In genomic region chr8:122335638-122336250, GRCm38 (mm10) we compare ENCODE assay signal across 9 mouse cellular contexts. TPM values are rescaled to one million over a fixed set of nuclear protein-coding genes. Genes with fewer than 3 reads are reported as not detected.
DNase-seq lines count a peak whose midpoint lies in the region; ATAC-seq lines count a peak whose summit lies in the region.
"Had no signal": no experiment of that assay in that cellular context is flagged by ENCODE, and none has a peak within 500 bp of the region (broad histone marks: within the 10 kb centered on the region; RNA-seq: fewer than 3 reads in every experiment).

No protein-coding gene starts in this region.

- H3K36me3 ChIP-seq in hindbrain, embryonic 13.5 days = peaks cover 5% of the 10 kb centered on the region; the same call in 1 of the 2 replicates
- H3K36me3 ChIP-seq in liver, embryonic 16.5 days (ENCODE audit: control insufficient read depth, insufficient read depth) = peaks cover 74% of the 10 kb centered on the region
- H3K36me3 ChIP-seq in stomach, embryonic 14.5 days (ENCODE audit: control insufficient read depth, insufficient read depth, low read length) = peaks cover 16% of the 10 kb centered on the region; the same call in 1 of the 2 replicates

- H3K27ac ChIP-seq in hindbrain, embryonic 13.5 days = no peak overlapping the region
- no peak overlapping the region for H3K27ac ChIP-seq in liver, embryonic 16.5 days (ENCODE audit: low read length)
- no peak overlapping the region for H3K27ac ChIP-seq in stomach, embryonic 14.5 days (ENCODE audit: low read length)

- peak; percentile 43; the same call in 1 of the 2 replicates for ATAC-seq in hindbrain, embryonic 13.5 days (ENCODE audit: low FRiP score)
- ATAC-seq in liver, embryonic 16.5 days (ENCODE audit: low read depth) = no peak
- no peak for ATAC-seq in stomach, embryonic 14.5 days (ENCODE audit: insufficient number of reproducible peaks, insufficient read depth, low FRiP score, low read depth)
- ATAC-seq in CD4-positive, CD25-positive, alpha-beta regulatory T cell, adult 4 months = no peak

- peak overlapping the region; percentile 81 for H3K4me2 ChIP-seq in hindbrain, embryonic 13.5 days
- H3K4me2 ChIP-seq in liver, embryonic 16.5 days (ENCODE audit: low read depth, low read length) = peak overlapping the region; percentile 1; the same call in 1 of the 2 replicates
- H3K4me2 ChIP-seq in stomach, embryonic 14.5 days (replicated peaks; ENCODE audit: low read depth, low read length) = peak overlapping the region; percentile 85

- peak; percentile 59 to 61 for DNase-seq in lung, adult 18-20 months
- DNase-seq in lung, postnatal 14 days = no peak
- no peak for DNase-seq in layer of hippocampus, postnatal 10 days (ENCODE audit: low spot score in 2 of 2)
- DNase-seq in spleen, adult 18-20 months = no peak

- H3K4me3 ChIP-seq in hindbrain, embryonic 13.5 days = peak overlapping the region; percentile 52
- H3K4me3 ChIP-seq in liver, embryonic 16.5 days (ENCODE audit: low read depth, low read length) = peak overlapping the region; percentile 21; the same call in 1 of the 2 replicates
- H3K4me3 ChIP-seq in stomach, embryonic 14.5 days (ENCODE audit: low read depth, low read length) = peak overlapping the region; percentile 46

- H3K27me3 ChIP-seq in hindbrain, embryonic 13.5 days = peaks cover 73% of the 10 kb centered on the region
- no peaks in the 10 kb centered on the region for H3K27me3 ChIP-seq in liver, embryonic 16.5 days (ENCODE audit: control insufficient read depth, insufficient read depth, low read depth, low read length)
- H3K27me3 ChIP-seq in stomach, embryonic 14.5 days (ENCODE audit: control insufficient read depth, insufficient read depth, low read length) = peaks cover 20% of the 10 kb centered on the region

- H3K9ac ChIP-seq in hindbrain, embryonic 13.5 days = peak overlapping the region; percentile 73
- H3K9ac ChIP-seq in liver, embryonic 16.5 days (ENCODE audit: low read depth, low read length) = no peak overlapping the region
- H3K9ac ChIP-seq in stomach, embryonic 14.5 days (replicated peaks; ENCODE audit: low read depth, low read length) = peak overlapping the region; percentile 21; the same call in 1 of the 2 replicates

- H3K9me3 ChIP-seq in hindbrain, embryonic 13.5 days = no peaks in the 10 kb centered on the region
- H3K9me3 ChIP-seq in liver, embryonic 16.5 days (replicated peaks; ENCODE audit: control insufficient read depth, low read length) = peaks cover 32% of the 10 kb centered on the region
- H3K9me3 ChIP-seq in stomach, embryonic 14.5 days (ENCODE audit: control insufficient read depth, low read depth, low read length) = no peaks in the 10 kb centered on the region

- 8% methylated on average over 55 of the region's 57 CpGs for WGBS in hindbrain, embryonic 13.5 days
- WGBS in liver, embryonic 16.5 days (ENCODE audit: insufficient replicate concordance) = 82% methylated on average over 57 of the region's 57 CpGs
- 19% methylated on average over 57 of the region's 57 CpGs for WGBS in stomach, embryonic 14.5 days

- H3K4me1 ChIP-seq in hindbrain, embryonic 13.5 days (replicated peaks) = peaks cover 27% of the 10 kb centered on the region
- H3K4me1 ChIP-seq in liver, embryonic 16.5 days (ENCODE audit: control insufficient read depth, low read depth, low read length) = peaks cover 21% of the 10 kb centered on the region
- H3K4me1 ChIP-seq in stomach, embryonic 14.5 days (ENCODE audit: control insufficient read depth, insufficient read depth, low read length) = peaks cover 18% of the 10 kb centered on the region

RNA-seq across cellular contexts. Expression of gene Trhr2, which starts 24.8 kb away (rescaled TPM):
- polyA plus RNA-seq in hindbrain, embryonic 13.5 days (2015; fragmentation: Nextera tagmentation; extraction: Ambion mirVana) = not detected in 2 replicates
- not detected in 2 replicates for polyA plus RNA-seq in liver, embryonic 16.5 days (2015; fragmentation: Nextera tagmentation; extraction: Ambion mirVana)
- not detected in 2 replicates for polyA plus RNA-seq in stomach, embryonic 14.5 days (2014; fragmentation: Nextera tagmentation; extraction: Ambion mirVana)
- total RNA-seq in layer of hippocampus, postnatal 10 days (2021) = 1 to 10 TPM in 1 of 2 experiments, under 1 TPM in 1; 0.83 to 1.3 TPM
- polyA plus RNA-seq in CD4-positive, CD25-positive, alpha-beta regulatory T cell, adult 4 months (2017; shearing (Covaris generic)) = not detected
- total RNA-seq: liver, adult 2 months had no signal
- polyA plus RNA-seq: liver, adult 2 months had no signal

RNA-seq across cellular contexts. Expression of gene Zc3h18, which starts 40.7 kb away (rescaled TPM):
- polyA plus RNA-seq in hindbrain, embryonic 13.5 days (2015; fragmentation: Nextera tagmentation; extraction: Ambion mirVana) = 38.0 and 38.5 TPM in 2 replicates
- polyA plus RNA-seq in liver, embryonic 16.5 days (2015; fragmentation: Nextera tagmentation; extraction: Ambion mirVana) = 17.8 and 19.0 TPM in 2 replicates
- polyA plus RNA-seq in stomach, embryonic 14.5 days (2014; fragmentation: Nextera tagmentation; extraction: Ambion mirVana) = 30.5 and 34.8 TPM in 2 replicates
- total RNA-seq in layer of hippocampus, postnatal 10 days (2021) = 10 to 100 TPM; 37.4 TPM
- polyA plus RNA-seq in CD4-positive, CD25-positive, alpha-beta regulatory T cell, adult 4 months (2017; shearing (Covaris generic)) = 10 to 100 TPM; 12.1 to 12.7 TPM

RNA-seq across cellular contexts. Expression of gene Zfpm1, which starts 53.8 kb away (rescaled TPM):
- 1.4 and 1.5 TPM in 2 replicates for polyA plus RNA-seq in hindbrain, embryonic 13.5 days (2015; fragmentation: Nextera tagmentation; extraction: Ambion mirVana)
- polyA plus RNA-seq in liver, embryonic 16.5 days (2015; fragmentation: Nextera tagmentation; extraction: Ambion mirVana) = 6.8 and 8.1 TPM in 2 replicates
- polyA plus RNA-seq in stomach, embryonic 14.5 days (2014; fragmentation: Nextera tagmentation; extraction: Ambion mirVana) = 3.1 TPM in 2 replicates
- total RNA-seq in layer of hippocampus, postnatal 10 days (2021) = 10 to 100 TPM; 25.7 to 27.2 TPM
- under 1 TPM; 0.46 to 0.82 TPM for polyA plus RNA-seq in CD4-positive, CD25-positive, alpha-beta regulatory T cell, adult 4 months (2017; shearing (Covaris generic))

Comparison
In these comparisons a context has a peak if more than half of its experiments do, and no peak if none do; other contexts are left out.
1. DNase-seq: peak in lung, adult 18-20 months (2 of 2); none in lung, postnatal 14 days (single experiment), layer of hippocampus, postnatal 10 days (0 of 2) and spleen, adult 18-20 months (0 of 2).
2. H3K4me2 ChIP-seq: peak in every context shown above with its lines; median percentile 85 in stomach, embryonic 14.5 days; 81 in hindbrain, embryonic 13.5 days; 1 in liver, embryonic 16.5 days.
3. Peak in every context shown above with its lines, with median percentiles within 50 percentile points of each other: H3K4me3 ChIP-seq.